Mouse (Mus musculus) heart, postnatal 10 days (tissue): ENCODE measurements around the gene Erh. TPM values are rescaled to one million over a fixed set of nuclear protein-coding genes. Genes with fewer than 3 reads are reported as not detected.

Experiments
- DNase-seq, 2 experiments: peaks; one replicate each; pipeline ENCODE4 v3.0.0; 2021
- intact Hi-C: fragments of 180-260 bp; cut with DNase I; formaldehyde crosslinking; loops from one replicate; pipeline ENCODE4 v1.15.1; 2025
- total RNA-seq, 2 experiments: library from RNA; stranded (reverse); gene quantifications; 2 replicates each; pipeline ENCODE4 v1.2.3; 2021

The Erh gene
- total RNA-seq, 2 experiments from 2014 or later, result 43.6 to 60.4 TPM

GRCm38 (mm10) chr12:80620501-80620900 lies 23.6 kb downstream of the Erh start:
- no peak for DNase-seq

GRCm38 (mm10) chr12:80615371-80616257 lies 28.5 kb downstream of the Erh start:
- no peak for DNase-seq
- intact Hi-C loops, result loop anchor here (2.0 kb wide), 1 partner anchor 117 kb away; no protein-coding TSS in a partner anchor

More at GRCm38 (mm10) chr12:80620501-80620900, 23.6 kb downstream of the Erh start:
- intact Hi-C loops, result no loop called here

GRCm38 (mm10) chr12:80612113-80612791 lies 31.9 kb downstream of the Erh start:
- no peak for DNase-seq
- intact Hi-C loops, result no loop called here

- peak; percentile 66 to 67 for DNase-seq
- intact Hi-C loops, result no loop called here
Observed at GRCm38 (mm10) chr12:80609928-80610327, 34.2 kb downstream of the Erh start.

DNA sequence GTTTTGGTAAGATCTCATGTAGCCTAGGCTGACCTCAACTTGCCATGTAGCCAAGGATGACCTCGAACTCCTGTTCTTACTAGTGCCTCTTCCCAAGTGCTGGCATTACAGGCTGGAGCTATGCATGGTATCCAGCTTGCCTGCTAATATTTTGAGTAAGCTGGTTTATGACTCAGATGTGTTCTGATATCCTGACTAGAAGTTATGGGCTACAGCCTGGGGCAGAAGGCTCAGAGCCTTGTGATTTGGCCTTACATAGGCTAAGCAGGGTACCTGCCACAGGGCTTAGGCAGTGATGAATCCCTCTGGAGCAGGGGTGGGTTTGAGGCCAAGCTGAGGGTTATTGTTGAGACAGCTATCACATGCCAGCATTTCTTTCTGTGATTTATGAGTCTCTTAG lies 35.6 kb downstream of the Erh start:
- DNase-seq, result no peak
- intact Hi-C loops, result no loop called here

- no peak for DNase-seq
- intact Hi-C loops, result no loop called here
Observed at GRCm38 (mm10) chr12:80604218-80604617, 39.9 kb downstream of the Erh start.

DNA sequence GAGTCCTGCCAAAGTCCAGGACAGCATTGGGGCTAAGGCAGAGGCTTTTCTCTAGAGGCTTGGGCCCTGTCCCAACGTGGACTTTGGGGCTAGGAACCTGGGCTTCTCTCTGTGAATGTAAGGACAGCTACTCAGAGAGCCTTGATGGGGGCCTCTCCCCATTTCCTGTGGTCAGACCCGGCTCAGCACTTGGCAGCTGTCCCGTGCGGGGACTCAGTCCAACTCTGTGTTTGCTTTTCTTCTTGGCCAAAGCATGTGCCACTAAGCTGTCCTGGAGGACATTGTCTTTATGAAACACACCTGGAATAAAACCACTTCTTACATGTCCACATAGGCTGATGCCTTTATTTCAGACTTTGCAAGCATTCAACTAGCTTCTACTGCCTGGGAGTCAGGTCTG lies 40.6 kb downstream of the Erh start:
- intact Hi-C loops, result no loop called here
- DNase-seq, result peak; percentile 72 to 76

DNA sequence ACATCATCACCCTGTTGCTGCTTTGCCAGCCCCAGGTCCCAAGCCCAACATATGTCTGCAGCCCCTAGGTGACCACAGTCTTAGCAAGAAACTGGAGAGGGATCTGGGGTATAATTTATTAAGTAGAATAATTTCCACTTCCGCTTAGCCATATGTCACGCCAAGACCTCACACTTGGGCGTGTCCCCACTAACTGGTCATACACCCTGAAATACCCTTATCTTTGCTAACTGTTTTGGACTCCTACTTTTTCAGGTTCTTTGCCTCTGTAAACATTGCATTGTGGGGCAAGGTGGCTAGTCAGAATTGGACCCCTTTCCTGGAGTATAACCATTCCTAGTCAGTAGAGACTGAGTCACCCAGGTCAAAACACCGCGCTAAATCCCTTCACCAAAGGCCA lies 41.7 kb downstream of the Erh start:
- DNase-seq, result no peak
- intact Hi-C loops, result no loop called here

DNA sequence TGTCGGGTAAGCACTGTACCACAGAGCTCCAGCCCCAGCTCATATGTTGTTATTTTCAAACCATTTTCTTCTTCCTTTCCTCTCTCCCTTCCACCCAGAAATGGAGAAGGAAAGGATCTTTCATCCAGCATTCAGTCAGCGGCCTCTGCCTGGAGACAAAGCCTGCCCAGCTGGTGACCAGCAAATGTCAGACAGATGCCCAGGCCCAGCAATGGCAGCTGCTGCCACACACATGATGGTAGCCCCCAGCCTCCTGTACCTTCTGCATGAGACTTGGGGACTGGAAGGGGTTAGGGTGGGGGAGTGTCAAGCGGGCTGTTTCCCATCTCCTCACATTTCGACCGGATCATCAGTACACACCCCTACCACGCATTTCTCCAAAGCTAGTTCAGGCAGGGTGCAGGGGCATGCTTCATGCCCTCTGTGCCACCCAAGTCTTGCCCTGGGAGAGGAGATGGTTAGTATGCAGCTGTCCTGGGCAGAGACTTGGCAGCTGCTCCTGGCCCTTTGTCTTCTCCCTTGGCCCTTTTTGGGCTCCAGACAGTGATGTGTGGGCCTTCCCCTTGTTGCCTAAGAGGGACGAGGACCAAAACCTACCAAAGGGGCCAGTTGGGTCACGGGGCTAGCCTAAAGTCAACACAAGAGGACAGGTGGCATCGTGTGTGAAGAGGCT lies 42.4 kb downstream of the Erh start:
- no peak for DNase-seq
- intact Hi-C loops, result no loop called here

GRCm38 (mm10) chr12:80598756-80599155 lies 45.4 kb downstream of the Erh start:
- DNase-seq, result peak; percentile 71
- intact Hi-C loops, result no loop called here

GRCm38 (mm10) chr12:80598236-80598635 lies 45.9 kb downstream of the Erh start:
- intact Hi-C loops, result no loop called here
- no peak for DNase-seq

- intact Hi-C loops, result no loop called here
- no peak for DNase-seq
Observed at GRCm38 (mm10) chr12:80595968-80596367, 48.2 kb downstream of the Erh start.

DNA sequence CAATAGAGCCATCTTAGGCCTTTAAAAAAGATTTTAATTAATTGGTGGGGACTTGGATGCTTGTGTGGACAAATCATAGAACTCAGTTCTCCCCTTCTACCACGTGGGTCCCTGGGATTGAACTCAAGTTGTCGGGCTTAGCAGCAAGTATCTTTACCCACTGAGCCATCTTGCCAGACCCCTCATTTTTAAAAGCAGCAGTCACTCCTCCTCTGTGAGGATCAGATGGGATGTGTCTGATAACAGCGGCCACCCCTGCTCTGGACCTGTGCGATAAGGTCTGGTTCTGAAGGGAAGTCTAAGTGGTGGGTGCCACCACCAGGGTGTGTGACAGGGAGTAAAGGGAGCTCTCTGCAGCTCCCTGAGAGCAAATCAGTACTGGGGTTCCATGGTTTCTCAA lies 48.6 kb downstream of the Erh start:
- DNase-seq, result no peak
- intact Hi-C loops, result no loop called here

DNA sequence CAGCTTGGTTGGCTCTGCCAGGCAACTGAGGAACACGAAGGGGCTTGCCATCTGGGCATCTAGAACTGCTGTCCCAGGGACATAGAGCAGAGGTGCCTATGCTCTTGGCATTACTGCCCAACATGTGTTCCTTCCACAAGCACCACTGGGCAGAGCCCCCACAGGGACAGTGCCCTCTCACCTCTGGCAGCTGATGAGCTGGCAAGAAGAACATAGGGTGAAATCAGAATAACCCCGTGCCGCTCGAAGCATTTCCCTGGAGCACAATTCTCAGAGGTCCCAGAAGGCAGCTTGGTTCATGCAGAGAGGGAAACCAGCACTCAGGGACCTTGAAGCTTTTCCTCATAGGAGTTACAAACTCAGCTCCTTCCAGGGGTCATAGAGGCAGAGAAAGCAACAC lies 49.4 kb downstream of the Erh start:
- no peak for DNase-seq
- intact Hi-C loops, result no loop called here

- peak in 1 of 2 experiments; percentile 40 for DNase-seq
- intact Hi-C loops, result no loop called here
Observed at GRCm38 (mm10) chr12:80594141-80594540, 50.0 kb downstream of the Erh start.

DNA sequence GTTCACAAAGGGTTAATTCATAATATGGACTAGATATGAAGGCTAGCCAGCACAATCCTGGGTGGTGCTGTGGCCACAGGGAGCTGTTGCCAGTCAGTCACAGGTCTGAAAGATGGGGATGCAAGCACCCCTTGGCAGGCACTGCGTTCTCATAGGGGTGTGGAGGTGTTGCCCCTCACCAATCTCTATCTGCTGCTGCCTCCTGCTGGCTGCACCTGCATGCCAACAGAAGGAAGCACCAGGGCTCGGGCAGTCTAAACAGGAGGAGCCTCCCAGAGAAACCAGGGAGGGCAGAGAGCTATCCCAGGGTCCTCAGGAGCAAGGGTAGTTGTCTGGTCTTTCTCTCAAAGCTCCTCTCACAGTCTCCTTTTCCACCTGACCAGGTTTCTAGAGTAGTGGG lies 59.2 kb downstream of the Erh start:
- peak; percentile 45 to 54 for DNase-seq
- intact Hi-C loops, result loop anchor here (5.0 kb wide), 1 partner anchor 428 kb away; no protein-coding TSS in a partner anchor

Other genes starting within 250 kb of the Erh start
- 10 to 100 TPM; 34.0 to 42.4 TPM for gene Dcaf5, start 207.7 kb downstream of the Erh start, total RNA-seq
- 10 to 100 TPM; 12.8 to 13.3 TPM for gene Exd2, start 181.2 kb downstream of the Erh start, total RNA-seq
- gene Galnt16, start 126.1 kb downstream of the Erh start, total RNA-seq, result 10 to 100 TPM; 13.4 to 16.0 TPM
- gene Slc39a9, start 458 bp downstream of the Erh start, total RNA-seq, result 10 to 100 TPM; 25.8 to 27.1 TPM
- gene Plekhd1, start 48.2 kb upstream of the Erh start, total RNA-seq, result under 1 TPM; 0.25 to 0.60 TPM
- under 1 TPM; 0.10 to 0.12 TPM for gene Ccdc177, start 116.3 kb upstream of the Erh start, total RNA-seq
- gene Susd6, start 146.2 kb upstream of the Erh start, total RNA-seq, result 10 to 100 TPM; 58.3 to 60.9 TPM